Mouse (Mus musculus): ENCODE results near the gene Olfr514.

- no peak for TF ChIP-seq CTCF (IDR thresholded peaks at IDR 0.05; ENCODE audit: low read depth)
- no peak for TF ChIP-seq EP300 (IDR thresholded peaks at IDR 0.05; ENCODE audit: low read depth)
Observed at GRCm38 (mm10) chr7:108825897-108826296, at the start of gene Olfr514.
